Mouse (Mus musculus) urinary bladder, postnatal 14 days (tissue): ENCODE data around the gene Pdpr.
A peak's percentile ranks its signal among the peaks of the same experiment; 100 is the strongest.
"Not testable (repeated sequence)": the region's sequence is repeated elsewhere in the genome, so short reads cannot be mapped to it uniquely, and the experiment has no call there.

Experiments used
- DNase-seq: peaks from one replicate; pipeline ENCODE4 v3.0.0; 2021; ENCODE audit warnings: low spot score

Pdpr gene

DNA sequence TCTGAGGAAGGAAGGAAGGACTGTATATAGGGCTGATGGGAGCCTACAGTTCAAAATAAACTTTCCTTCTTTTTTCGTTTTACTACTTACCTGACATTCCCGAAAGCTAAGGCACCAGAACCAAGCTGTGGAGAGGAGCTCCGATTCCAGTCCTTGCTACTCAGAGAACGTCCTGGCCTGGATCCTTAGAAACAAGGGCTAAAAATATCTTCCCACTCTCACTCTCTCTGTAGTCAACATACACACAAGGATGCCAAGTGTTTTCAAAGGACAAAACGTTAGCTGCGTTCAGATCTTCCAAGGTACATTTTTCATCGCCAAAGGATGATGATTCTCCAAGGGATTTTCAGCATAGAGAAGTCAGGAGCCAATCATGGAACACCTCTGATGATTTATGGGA, 2.7 kb upstream of the Pdpr start:
- DNase-seq: no peak

DNA sequence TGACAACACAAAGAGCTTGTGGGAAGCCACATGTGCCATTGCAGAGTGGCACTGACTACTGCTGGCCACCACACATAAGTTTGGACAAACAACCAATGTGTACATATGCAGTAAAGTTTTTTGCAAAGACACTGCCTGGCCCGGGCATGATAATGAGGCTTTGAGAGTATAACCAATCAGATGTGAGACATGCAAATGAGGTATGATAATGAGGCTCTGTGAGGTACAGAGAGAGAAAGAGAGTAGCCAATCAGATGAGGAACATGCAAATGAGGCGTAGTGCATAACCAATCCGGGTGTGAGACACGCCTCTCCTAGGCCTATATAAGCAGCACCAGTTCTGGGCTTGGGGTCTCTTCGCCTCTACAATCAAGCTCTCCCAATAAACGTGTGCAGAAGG, 2.1 kb upstream of the Pdpr start, which contains the start of gene Clec18a:
Gene Clec18a (minus strand): TSS at position 101 of the 400 bp plus-strand sequence.
- DNase-seq: not testable (repeated sequence)

DNA sequence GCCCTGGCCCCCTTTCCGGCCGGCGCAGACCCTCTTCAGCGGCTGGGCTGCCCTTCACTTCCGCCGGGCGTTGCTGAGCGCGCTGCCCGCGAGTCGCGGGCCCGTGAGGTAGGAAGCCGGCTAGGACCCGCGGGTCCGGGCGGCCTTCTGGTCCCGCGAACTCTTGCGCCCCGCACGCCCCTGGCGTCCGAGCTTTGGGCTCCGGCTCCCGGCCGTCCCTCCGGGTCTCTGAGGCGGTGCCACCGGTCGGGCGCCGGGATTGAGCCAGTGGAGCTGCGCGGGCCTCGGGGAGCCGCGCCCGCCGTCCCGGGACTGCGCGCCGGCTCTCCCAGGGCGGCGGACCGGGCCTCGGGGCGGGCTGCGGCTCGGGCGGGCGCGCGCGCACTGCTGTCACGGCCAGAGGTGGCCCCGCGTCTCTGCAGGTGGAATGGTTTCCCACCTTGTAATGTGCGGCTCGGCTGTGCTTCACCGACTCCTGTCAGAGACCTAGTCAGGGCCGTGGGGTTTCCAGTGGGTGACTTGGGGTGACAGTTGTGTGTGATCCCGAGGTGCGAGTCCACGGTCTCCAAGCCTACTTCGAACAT, 381 bp downstream of the Pdpr start:
- peak; percentile 14 for DNase-seq

DNA sequence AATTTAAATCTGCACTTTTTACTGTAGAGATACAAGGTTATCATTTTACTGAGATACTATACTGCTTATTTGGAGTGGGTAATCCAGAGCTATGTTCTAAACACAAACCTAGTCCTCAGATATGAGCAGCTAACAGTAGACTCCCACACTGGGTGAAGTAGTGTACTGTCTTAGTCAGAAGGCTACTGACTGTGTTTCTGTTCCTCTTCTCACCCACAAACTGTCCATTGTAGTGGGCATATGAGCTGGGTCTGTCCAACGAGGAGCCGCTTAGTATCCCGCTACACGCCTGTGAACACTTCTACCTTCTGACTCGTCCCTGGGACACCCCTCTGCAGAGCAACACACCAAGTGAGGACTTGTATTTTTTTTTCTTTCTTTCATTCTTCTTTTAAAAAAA, 20.5 kb downstream of the Pdpr start:
- DNase-seq: no peak

DNA sequence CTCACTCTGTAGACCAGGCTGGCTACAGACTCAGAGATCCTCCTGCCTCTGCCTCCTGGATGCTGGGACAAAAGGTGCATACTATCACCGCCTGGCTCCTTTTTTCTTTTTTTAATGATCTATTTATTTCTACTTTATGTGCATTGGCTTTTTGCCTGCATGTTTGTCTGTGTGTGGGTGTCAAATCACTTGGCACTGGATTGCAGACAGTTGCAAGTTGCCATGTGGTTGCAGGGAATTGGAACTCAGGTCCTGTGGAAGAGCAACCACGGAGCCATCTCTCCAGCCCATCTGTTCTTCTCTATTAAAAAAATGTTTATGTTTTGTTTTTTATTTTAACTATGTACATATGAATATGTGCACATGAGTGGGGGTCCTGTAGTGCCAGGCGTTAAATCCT, 25.1 kb downstream of the Pdpr start:
- DNase-seq: no peak

DNA sequence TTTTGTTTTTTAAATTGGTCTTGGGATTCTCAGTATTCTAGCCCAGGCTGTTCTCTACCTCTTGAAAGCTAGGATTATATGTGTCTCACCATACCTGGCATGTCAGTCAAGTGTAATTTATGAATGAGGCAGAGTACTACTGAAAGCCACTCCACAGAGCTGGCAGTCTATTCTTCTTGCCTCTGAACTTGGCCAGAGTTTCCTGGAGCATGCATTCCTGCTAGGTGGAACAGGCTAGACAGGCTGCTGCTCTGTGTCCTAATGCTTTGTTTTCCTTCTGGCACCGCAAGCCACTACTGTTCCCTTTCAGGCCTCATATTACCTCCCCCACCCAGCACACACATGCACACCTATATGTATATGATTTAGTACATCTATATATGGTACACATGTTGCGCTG, 36.3 kb downstream of the Pdpr start:
- peak; percentile 37 for DNase-seq

DNA sequence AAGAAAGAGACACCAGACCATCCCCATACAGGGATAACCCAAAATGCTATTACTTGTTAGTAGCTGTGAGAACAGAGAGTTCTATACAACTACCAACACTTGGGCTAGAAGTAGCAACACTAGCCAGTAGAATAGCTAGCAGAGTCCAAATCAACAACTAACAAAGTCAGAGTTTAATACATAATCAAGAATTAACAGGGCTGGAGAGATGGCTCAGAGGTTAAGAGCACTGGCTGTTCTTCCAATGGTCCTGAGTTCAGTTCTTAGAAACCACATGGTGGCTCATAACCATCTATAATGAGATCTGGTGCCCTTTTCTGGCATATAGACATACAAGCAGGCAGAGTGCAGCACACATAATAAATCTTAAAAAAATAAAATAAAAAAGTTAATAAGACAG, 48.1 kb downstream of the Pdpr start:
- no peak for DNase-seq

DNA sequence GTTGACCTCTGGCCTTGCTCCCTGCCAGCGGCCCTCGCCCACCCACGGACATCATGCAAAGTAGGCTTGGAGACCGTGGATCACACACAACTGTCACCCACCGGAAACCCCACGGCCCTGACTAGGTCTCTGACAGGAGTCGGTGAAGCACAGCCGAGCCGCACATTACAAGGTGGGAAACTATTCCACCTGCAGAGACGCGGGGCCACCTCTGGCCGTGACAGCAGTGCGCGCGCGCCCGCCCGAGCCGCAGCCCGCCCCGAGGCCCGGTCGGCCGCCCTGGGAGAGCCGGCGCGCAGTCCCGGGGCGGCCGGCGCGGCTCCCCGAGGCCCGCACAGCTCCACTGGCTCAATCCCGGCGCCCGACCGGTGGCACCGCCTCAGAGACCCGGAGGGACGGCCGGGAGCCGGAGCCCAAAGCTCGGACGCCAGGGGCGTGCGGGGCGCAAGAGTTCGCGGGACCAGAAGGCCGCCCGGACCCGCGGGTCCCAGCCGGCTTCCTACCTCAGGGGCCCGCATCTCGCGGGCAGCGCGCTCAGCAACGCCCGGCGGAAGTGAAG, 50.5 kb downstream of the Pdpr start:
- peak; percentile 10 for DNase-seq

DNA sequence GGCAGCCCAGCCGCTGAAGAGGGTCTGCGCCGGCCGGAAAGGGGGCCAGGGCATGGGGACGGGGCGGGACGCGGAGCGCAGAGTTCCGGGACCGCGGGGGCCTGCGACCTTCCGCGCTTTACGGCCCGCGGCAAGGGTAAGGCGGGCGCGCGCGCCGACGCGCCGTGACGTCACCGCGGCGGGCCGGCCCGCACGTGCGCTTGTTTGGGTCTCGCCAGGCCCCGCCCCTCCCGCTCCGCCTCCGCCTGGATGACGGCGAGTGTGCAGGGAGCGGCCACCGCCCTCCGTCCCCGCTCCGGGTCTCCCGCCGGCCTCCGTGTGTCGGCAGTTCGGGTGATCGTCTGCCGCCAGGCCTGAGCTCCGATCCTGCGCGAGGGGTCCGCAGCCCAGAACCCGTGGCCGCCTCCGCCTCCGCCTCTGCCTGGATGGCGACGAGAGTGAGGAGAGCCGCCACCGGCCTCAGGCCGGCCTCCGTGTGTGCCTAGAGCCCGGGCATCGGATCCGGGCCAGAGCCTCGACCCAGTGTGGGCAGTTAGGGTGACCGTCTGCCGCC, 51.1 kb downstream of the Pdpr start:
- DNase-seq: peak; percentile 96

DNA sequence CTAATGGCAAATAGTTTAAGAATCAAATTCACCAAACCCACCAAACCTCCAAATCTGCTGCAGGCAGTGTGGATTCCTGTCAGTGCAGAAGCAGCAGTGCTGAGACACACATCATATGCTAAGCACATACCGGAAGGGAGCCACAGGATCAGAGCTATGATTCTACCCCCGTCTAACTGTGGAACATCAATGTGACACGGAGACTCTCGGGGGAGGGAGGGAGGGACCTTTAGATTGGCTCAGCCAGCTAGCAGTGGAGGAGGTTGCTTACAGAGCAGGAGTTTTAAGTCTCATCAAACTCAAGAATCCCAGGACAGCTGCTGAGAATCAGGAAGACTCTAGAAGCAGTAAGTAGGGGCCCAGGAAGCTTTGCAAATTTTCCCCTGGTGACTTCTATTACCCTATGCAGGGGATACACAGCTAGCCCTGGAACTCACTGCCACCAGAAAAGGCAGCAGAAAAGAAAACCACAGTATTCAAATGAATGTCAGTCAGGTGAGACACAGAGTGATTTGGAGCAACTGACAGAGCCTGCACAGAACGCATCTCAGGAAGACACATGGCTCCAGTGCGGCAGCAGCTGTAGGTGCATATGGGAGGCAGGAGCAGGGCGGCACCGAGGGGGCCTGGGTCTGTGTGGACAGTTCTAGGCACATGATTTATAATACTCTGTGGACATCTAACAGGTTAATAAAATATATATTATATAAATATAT, 61.4 kb downstream of the Pdpr start:
- DNase-seq: no peak

DNA sequence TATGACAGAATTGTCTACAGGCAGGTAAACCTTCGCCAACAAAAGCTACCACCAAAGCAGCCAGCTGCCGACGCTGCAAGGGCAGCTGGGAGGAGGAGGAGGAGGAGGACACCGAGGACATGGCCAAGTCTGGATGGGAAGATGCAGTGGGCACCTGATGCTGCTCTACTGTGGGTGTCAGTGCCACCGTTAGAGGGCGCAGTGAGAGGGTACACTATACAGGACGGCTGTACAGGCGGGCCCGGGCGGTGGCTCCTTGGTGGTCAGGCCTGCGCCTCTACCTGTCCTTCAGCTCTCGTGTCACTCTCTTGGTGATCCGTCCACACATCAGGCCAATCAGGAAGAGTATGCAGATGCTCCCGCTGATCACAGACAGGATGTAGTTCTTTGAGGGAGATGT, 63.2 kb downstream of the Pdpr start:
- peak; percentile 70 for DNase-seq

DNA sequence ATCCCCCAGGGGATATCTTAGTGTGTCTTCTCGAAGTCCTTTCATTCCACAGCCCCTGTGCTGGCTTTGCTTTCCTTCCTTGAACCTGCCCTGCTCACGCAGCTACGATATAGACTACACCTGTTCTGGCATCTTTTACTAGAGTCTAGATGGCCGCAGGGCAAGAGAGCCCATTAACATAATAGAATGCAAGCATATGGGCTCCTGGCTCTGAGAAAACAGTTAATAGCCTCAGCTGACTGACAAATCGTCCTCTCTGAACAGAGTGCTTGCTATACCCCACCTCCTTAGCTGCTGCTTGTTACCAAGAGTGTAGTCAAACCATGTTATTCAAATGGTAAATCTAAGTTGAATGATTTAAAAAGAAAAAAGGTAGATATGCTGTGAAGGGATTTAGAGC, 77.2 kb downstream of the Pdpr start:
- no peak for DNase-seq

DNA sequence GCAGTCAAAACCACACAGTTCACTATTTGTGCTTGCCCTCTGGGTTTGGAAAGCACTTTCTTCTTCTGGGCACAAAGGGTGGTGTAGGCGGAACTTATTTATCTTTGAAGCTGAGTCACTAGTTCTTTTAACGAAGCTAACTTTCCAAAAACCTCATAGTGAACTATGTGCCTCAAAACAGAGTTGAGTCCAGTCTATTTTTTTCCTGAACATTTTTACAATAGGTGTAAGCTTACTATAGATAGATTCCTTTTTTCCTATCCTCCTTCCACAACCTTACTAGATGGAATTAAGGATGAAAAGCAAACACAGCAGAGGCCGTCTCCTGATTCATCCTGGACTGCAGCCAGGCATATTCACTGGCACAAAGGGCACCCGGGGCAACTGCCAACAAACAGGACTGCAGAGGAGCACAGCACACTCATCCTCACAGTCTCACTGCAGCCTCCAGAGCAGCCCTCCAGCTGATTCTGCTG, 91.1 kb downstream of the Pdpr start:
- peak; percentile 69 for DNase-seq
